In the genomic region with DNA sequence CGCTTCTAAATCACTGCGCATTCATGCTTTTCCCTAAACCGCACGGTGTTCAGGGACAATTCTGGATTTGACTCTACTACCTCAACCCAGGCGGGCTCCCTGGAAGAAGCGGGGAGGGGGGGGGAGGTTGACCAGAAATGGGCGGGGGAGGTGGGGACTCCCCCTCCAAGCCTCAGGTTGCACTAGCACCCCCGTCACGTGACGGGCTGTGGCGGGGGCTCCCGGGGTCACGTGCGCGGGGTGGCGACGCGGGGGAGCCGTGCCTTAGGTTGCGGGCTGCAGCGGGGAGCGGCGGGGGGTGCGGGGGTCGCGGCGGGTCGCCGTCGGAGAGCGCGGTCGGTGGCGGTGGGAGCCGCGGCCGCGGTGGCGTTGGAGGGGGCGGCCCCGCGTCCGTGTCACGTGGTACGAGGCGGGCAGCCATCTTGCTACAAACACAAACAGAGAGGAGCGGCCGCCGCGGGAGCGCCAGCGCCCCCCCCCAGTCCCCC, we compare ENCODE assay signal across 8 mouse cellular contexts. TPM values are rescaled to one million over a fixed set of nuclear protein-coding genes. Genes with fewer than 3 reads are reported as not detected.
A peak's percentile ranks its signal among the peaks of the same experiment; 100 is the strongest.
DNase-seq lines count a peak whose midpoint lies in the region; ATAC-seq and TF ChIP-seq lines count a peak whose summit lies in the region.

No protein-coding gene starts in this region.

- no peaks in the 10 kb centered on the region for H3K9me3 ChIP-seq in G1E (replicated peaks)
- no peaks in the 10 kb centered on the region for H3K9me3 ChIP-seq in hindbrain, embryonic 10.5 days

- peak overlapping the region; percentile 85 for H3K4me3 ChIP-seq in G1E (ENCODE audit: low read depth, low read length)
- peak overlapping the region; percentile 100 for H3K4me3 ChIP-seq in hindbrain, embryonic 10.5 days

- no peaks in the 10 kb centered on the region for H3K27me3 ChIP-seq in G1E (ENCODE audit: insufficient read depth, low read length)
- H3K27me3 ChIP-seq in hindbrain, embryonic 10.5 days (ENCODE audit: insufficient read depth, poor library complexity, severe bottlenecking), result no peaks in the 10 kb centered on the region

- no peak for ATAC-seq in G1E (ENCODE audit: extremely low read depth, insufficient number of reproducible peaks, low FRiP score, poor library complexity, severe bottlenecking)
- ATAC-seq in frontal cortex, adult (ENCODE audit: low TSS enrichment), result 0 out of 2 replicates have a peak, but pooled peaks have one; percentile 25

- peaks cover 36% of the 10 kb centered on the region for H3K36me3 ChIP-seq in G1E (replicated peaks)
- peaks cover 19% of the 10 kb centered on the region for H3K36me3 ChIP-seq in hindbrain, embryonic 10.5 days

- TF ChIP-seq CTCF in G1E (IDR thresholded peaks at IDR 0.05; ENCODE audit: low read depth, low read length), result no peak

- H3K27ac ChIP-seq in hindbrain, embryonic 10.5 days, result peak overlapping the region; percentile 99

- DNase-seq in G1E (ENCODE audit: low spot score), result peak; percentile 80
- peak; percentile 84 for DNase-seq in cerebellum, adult 9-10 months
- DNase-seq in hindbrain, embryonic 10.5 days (ENCODE audit: low spot score), result peak; percentile 88
- DNase-seq in layer of hippocampus, postnatal 10 days (ENCODE audit: low spot score in 2 of 2), result peak; percentile 80 to 87
- DNase-seq in lung, postnatal 14 days, result peak; percentile 78
- peak; percentile 65 for DNase-seq in ovary, postnatal 14 days (ENCODE audit: low spot score)
- DNase-seq in thymus, postnatal 14 days, result peak; percentile 79

- peaks cover 52% of the 10 kb centered on the region for H3K4me1 ChIP-seq in G1E (ENCODE audit: insufficient read depth, low read depth, low read length)
- peaks cover 43% of the 10 kb centered on the region for H3K4me1 ChIP-seq in hindbrain, embryonic 10.5 days (replicated peaks)

- WGBS in hindbrain, embryonic 10.5 days, result 2% methylated on average over 44 of the region's 52 CpGs

RNA-seq across cellular contexts. Expression of a gene that starts 7.7 kb away (rescaled TPM):
- total RNA-seq in G1E (2014; fragmentation: Nextera tagmentation) (9.0 and 14.1 TPM in 2 replicates), G1E (2017) (29.3 and 33.2 TPM in 2 replicates)
- 39.8 and 55.7 TPM in 2 replicates for polyA plus RNA-seq in G1E (2012)
- 56.1 and 70.9 TPM in 2 replicates for polyA plus RNA-seq in hindbrain, embryonic 10.5 days (2016; fragmentation: Nextera tagmentation; extraction: Ambion mirVana)
- total RNA-seq in layer of hippocampus, postnatal 10 days (2021), result 10 to 100 TPM; 30.7 to 36.5 TPM

RNA-seq across cellular contexts. Expression of a gene that starts 8.3 kb away (rescaled TPM):
- total RNA-seq in G1E (2014; fragmentation: Nextera tagmentation) (23.2 and 30.3 TPM in 2 replicates), G1E (2017) (6.8 and 7.0 TPM in 2 replicates)
- polyA plus RNA-seq in G1E (2012), result 49.0 and 50.4 TPM in 2 replicates
- polyA plus RNA-seq in hindbrain, embryonic 10.5 days (2016; fragmentation: Nextera tagmentation; extraction: Ambion mirVana), result 14.7 and 14.9 TPM in 2 replicates
- total RNA-seq in layer of hippocampus, postnatal 10 days (2021), result 10 to 100 TPM; 40.2 to 50.4 TPM

RNA-seq across cellular contexts. Expression of a gene that starts 23.0 kb away (rescaled TPM):
- total RNA-seq in G1E (2014; fragmentation: Nextera tagmentation) (not detected in 2 replicates), G1E (2017) (not detected in 2 replicates)
- polyA plus RNA-seq in G1E (2012), result not detected in 2 replicates
- polyA plus RNA-seq in hindbrain, embryonic 10.5 days (2016; fragmentation: Nextera tagmentation; extraction: Ambion mirVana), result 1.3 and 4.5 TPM in 2 replicates
- not detected for total RNA-seq in layer of hippocampus, postnatal 10 days (2021)

RNA-seq across cellular contexts. Expression of a gene that starts 23.3 kb away (rescaled TPM):
- 229 and 302 TPM in 2 replicates for total RNA-seq in G1E (2014; fragmentation: Nextera tagmentation)
- total RNA-seq in G1E (2017), result 255 and 347 TPM in 2 replicates
- polyA plus RNA-seq in G1E (2012), result 501 and 571 TPM in 2 replicates
- 387 and 460 TPM in 2 replicates for polyA plus RNA-seq in hindbrain, embryonic 10.5 days (2016; fragmentation: Nextera tagmentation; extraction: Ambion mirVana)
- 100 to 1,000 TPM; 874 to 885 TPM for total RNA-seq in layer of hippocampus, postnatal 10 days (2021)

RNA-seq across cellular contexts. Expression of a gene that starts 33.2 kb away (rescaled TPM):
- total RNA-seq in G1E (2014; fragmentation: Nextera tagmentation) (not detected in 2 replicates), G1E (2017) (0.12 and 0.22 TPM in 2 replicates)
- 0.02 TPM in 1 of 2 replicates, not detected in the other for polyA plus RNA-seq in G1E (2012)
- 0.05 and 0.13 TPM in 2 replicates for polyA plus RNA-seq in hindbrain, embryonic 10.5 days (2016; fragmentation: Nextera tagmentation; extraction: Ambion mirVana)
- under 1 TPM; 0.36 to 0.43 TPM for total RNA-seq in layer of hippocampus, postnatal 10 days (2021)
